Mouse (Mus musculus): Measurements from ENCODE around the gene Adam17.

GRCm38 (mm10) chr12:21298856-21299255, 74.6 kb downstream of the Adam17 start:
- no peak for TF ChIP-seq CTCF (IDR thresholded peaks at IDR 0.05; ENCODE audit: extremely low read depth, insufficient read depth, low read length)
- no peak for TF ChIP-seq POLR2A (IDR thresholded peaks at IDR 0.05; ENCODE audit: extremely low read depth, insufficient read depth, low read length)

Measured in cortical plate, adult 2 months (tissue).